Comparison of ENCODE assay signal across 8 mouse cellular contexts in the genomic region with DNA sequence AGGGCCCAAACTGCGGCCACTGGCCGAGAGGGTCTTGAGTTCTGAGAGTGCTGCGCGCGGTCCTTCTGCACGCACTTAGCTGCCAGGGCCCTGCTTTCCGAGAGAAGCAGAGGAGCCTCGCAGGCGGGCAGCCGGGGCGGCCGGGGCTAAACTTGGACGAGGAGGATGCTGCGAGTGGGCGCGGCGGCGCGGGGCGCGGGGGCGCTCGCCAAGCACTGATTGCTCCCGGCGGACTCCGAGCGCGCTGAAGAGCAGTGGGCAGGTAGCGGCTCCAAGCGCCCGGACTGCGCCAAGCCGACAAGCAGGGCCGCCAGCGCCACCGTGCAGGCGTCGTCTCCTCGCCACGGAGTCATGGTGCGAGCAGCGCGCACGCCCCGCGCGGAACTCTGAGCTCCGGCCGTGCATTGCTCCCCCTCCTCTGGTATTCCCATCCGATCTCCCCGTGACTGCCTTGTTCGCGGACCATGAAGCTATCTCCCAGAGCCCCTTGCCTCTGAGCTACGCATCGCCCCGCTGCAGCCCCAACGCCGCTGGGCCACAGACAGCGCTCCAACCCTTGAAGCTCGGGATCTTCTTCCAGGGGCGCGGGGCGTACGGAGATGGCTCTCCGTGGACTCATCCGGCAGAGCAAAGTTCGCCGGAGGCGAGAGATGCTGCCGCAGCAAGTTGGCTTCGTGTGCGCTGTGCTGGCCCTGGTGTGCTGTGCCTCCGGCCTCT. TPM values are rescaled to one million over a fixed set of nuclear protein-coding genes. Genes with fewer than 3 reads are reported as not detected.
A peak's percentile ranks its signal among the peaks of the same experiment; 100 is the strongest.
DNase-seq lines count a peak whose midpoint lies in the region; ATAC-seq and TF ChIP-seq lines count a peak whose summit lies in the region.

No protein-coding gene starts in this region.

- peaks cover 67% of the 10 kb centered on the region for H3K27me3 ChIP-seq in hindbrain, embryonic 12.5 days
- H3K27me3 ChIP-seq in lung, postnatal 0 days (replicated peaks; ENCODE audit: insufficient read depth, low read length) = 0 out of 2 replicates have a peak, but pooled peaks cover 8% of the 10 kb centered on the region

- peak overlapping the region; percentile 53 for H3K9ac ChIP-seq in hindbrain, embryonic 12.5 days
- peak overlapping the region; percentile 32 for H3K9ac ChIP-seq in lung, postnatal 0 days (replicated peaks; ENCODE audit: low read depth)

- ATAC-seq in hindbrain, embryonic 12.5 days (ENCODE audit: low FRiP score) = peak; percentile 82
- ATAC-seq in lung, postnatal 0 days = peak; percentile 84
- no peak for ATAC-seq in megakaryocyte-erythroid progenitor cell, adult 5-6 weeks (replicated peaks; ENCODE audit: low FRiP score, low TSS enrichment, poor library complexity, severe bottlenecking)

- H3K4me1 ChIP-seq in hindbrain, embryonic 12.5 days = peaks cover 22% of the 10 kb centered on the region
- peaks cover 5% of the 10 kb centered on the region; the same call in 1 of the 2 replicates for H3K4me1 ChIP-seq in lung, postnatal 0 days (ENCODE audit: insufficient read depth, low read depth, low read length)

- no peak for TF ChIP-seq EP300 in lung, postnatal 0 days (IDR thresholded peaks at IDR 0.05)

- no peaks in the 10 kb centered on the region for H3K9me3 ChIP-seq in hindbrain, embryonic 12.5 days (replicated peaks)
- H3K9me3 ChIP-seq in lung, postnatal 0 days (ENCODE audit: low read length) = no peaks in the 10 kb centered on the region

- peak overlapping the region; percentile 53 for H3K4me3 ChIP-seq in hindbrain, embryonic 12.5 days
- H3K4me3 ChIP-seq in lung, postnatal 0 days (ENCODE audit: low read depth, low read length) = peak overlapping the region; percentile 57

- H3K4me2 ChIP-seq in hindbrain, embryonic 12.5 days (replicated peaks) = peak overlapping the region; percentile 99
- H3K4me2 ChIP-seq in lung, postnatal 0 days (replicated peaks; ENCODE audit: low read depth, low read length) = peak overlapping the region; percentile 94

- peak; percentile 38 for DNase-seq in WW6 (ENCODE audit: low read depth, low spot score)
- peak; percentile 72 to 79 for DNase-seq in cerebellum, postnatal 10 days
- DNase-seq in frontal cortex, postnatal 10 days (ENCODE audit: low spot score in 2 of 2) = peak; percentile 36 to 61
- peak; percentile 61 to 74 for DNase-seq in layer of hippocampus, postnatal 25 days (ENCODE audit: extremely low spot score in 1 of 2, low spot score in 1 of 2)
- peak; percentile 75 for DNase-seq in lung, postnatal 0 days (ENCODE audit: low spot score)
- DNase-seq in retina, postnatal 1 day = peak; percentile 62

- peak; percentile 64 for TF ChIP-seq CTCF in lung, postnatal 0 days (IDR thresholded peaks at IDR 0.05)

- H3K36me3 ChIP-seq in hindbrain, embryonic 12.5 days = no peaks in the 10 kb centered on the region
- no peaks in the 10 kb centered on the region for H3K36me3 ChIP-seq in lung, postnatal 0 days (ENCODE audit: insufficient read depth, low read length)

- WGBS in hindbrain, embryonic 12.5 days = under 1% methylated on average over 70 of the region's 73 CpGs
- 1% methylated on average over 52 of the region's 73 CpGs for WGBS in lung, postnatal 0 days

- H3K27ac ChIP-seq in hindbrain, embryonic 12.5 days = no peak overlapping the region
- peak overlapping the region; percentile 59 for H3K27ac ChIP-seq in lung, postnatal 0 days (ENCODE audit: low read length)

RNA-seq across cellular contexts. Expression of a gene that starts 0.4 kb away (rescaled TPM):
- 1.0 and 1.2 TPM in 2 replicates for polyA plus RNA-seq in hindbrain, embryonic 12.5 days (2016; fragmentation: Nextera tagmentation; extraction: Ambion mirVana)
- total RNA-seq in layer of hippocampus, postnatal 25 days (2021) = 10 to 100 TPM; 39.5 to 44.1 TPM
- 10.2 and 10.7 TPM in 2 replicates for polyA plus RNA-seq in lung, postnatal 0 days (2015; fragmentation: Nextera tagmentation; extraction: Ambion mirVana)
- not detected in 2 replicates for total RNA-seq in megakaryocyte-erythroid progenitor cell, adult 5-6 weeks (2014; fragmentation: Nextera tagmentation)
- total RNA-seq in megakaryocyte-erythroid progenitor cell, adult 5-6 weeks (2017) = not detected in 2 replicates

Comparison
In these comparisons a context has a peak if more than half of its experiments do, and no peak if none do; other contexts are left out.
1. RNA of a gene that starts 0.4 kb away (total RNA-seq): 39.5 to 44.1 TPM in layer of hippocampus, postnatal 25 days; not detected in megakaryocyte-erythroid progenitor cell, adult 5-6 weeks; every median in the first group is over 10 times any median in the second.
2. Peak in every context shown above with its lines, with median percentiles within 50 percentile points of each other: DNase-seq.